Mouse (Mus musculus) megakaryocyte, adult 5-6 weeks (primary cell): ENCODE measurements around the gene Bcas1. TPM values are rescaled to one million over a fixed set of nuclear protein-coding genes. Genes with fewer than 3 reads are reported as not detected.

ENCODE experiments used
- ATAC-seq: 2 replicates; pipeline ENCODE4 v1.8.0; 2016; ENCODE audit warnings: mild to moderate bottlenecking, inconsistent platforms; ENCODE audit not compliant: poor library complexity, severe bottlenecking
- total RNA-seq, 2 experiments: library from RNA; stranded (forward) in 1 of 2; stranded (reverse) in 1 of 2; fragments of 153-499, 151-499 nt in 1 of 2; fragments of 221-1000, 200-1000 nt in 1 of 2; gene quantifications; 2 replicates each; pipeline versions ENCODE4 v1.2.3 to v1.2.4; 2015 to 2017

Bcas1 gene
- total RNA-seq, 2 experiments from 2014 or later = not detected

DNA sequence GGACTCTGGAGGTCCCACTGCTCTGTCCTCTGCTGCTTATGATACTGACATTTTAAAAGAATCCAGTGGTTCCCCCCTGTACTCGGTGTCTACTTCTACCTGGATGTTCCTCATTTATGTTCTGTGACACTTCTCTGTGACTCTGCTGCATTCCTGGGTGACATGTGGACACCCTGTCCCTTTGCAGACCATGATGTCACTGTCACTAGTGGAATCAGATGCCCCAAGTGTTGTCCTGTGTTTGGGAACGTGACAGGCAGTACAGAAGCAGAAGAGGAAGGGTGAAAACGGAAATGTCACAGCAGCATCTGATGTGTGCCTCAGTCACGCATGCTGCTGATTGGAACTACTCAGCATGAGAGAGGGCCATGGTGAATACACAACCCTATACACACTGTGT is 110.9 kb downstream of the Bcas1 start:
- ATAC-seq = 0 out of 2 replicates have a peak, but pooled peaks have one; percentile 9

DNA sequence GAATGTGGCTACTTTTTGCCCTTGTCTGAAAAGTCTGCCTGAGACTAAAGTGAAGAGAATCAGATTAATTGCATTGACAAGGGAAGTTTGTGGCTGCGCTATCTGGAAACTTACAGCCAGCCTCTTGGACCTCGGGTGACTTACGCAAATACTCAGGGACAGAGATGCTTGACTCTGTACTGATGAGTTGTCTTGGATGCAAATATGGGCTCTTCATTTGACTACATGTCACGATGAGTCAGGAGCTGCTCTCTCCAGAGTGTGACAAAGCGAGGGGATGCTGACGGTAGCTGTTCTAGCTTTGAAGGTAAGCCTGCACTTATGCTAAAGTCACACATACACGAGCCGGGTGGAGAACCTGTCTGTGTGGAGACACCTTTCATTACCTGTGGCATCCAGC is 111.3 kb downstream of the Bcas1 start:
- ATAC-seq = no peak

DNA sequence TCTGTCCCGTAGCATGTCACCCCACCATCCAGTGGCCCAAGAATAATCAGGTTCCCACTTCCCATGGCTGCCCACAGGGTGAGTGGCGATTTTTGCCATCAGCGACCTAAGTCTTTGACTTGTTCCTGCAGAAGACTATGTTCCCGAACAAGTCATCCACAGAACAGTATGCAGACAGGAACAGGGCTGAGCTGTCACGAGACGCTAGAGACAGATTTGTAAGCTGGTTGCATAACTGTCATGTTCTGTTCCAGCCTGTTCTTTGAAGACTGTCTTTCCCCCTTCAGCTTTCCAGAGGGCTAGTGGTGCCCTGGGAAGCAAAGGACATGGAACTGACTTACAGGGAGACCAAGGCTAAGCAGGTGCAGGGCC is 116.7 kb downstream of the Bcas1 start:
- peak; percentile 25; the same call in 1 of the 2 replicates for ATAC-seq

DNA sequence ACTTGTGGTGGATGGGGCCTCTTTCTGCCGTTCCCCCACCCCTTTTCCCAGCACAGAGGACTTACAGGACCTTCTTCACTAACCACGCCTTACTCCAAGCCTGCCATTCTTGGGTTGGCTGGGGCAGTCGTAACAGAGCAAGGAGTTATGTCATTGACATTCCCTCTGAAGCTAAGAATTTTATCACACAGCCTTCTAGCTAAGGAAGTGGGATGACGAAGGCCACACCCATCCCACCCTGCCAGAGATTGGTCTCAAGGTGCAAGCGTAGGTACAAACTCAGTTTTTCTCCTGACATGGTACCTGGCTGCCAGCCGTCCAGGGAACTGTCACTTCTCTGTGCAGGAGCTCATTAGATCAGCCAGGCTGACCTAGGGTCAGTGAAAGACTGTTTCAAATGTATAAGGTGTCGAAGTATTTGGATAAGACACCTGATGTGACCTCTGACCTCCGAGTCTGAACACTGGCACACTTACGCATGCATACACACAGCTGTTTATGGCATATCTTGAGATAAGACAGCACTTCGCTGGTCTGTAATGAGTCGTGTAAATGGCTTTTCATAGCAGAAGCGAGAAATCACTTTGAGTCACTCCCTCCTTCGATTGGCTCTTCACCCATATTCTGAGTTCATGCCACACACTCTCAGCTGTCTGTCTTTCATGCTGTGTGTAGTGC is 117.2 kb downstream of the Bcas1 start:
- no peak for ATAC-seq

DNA sequence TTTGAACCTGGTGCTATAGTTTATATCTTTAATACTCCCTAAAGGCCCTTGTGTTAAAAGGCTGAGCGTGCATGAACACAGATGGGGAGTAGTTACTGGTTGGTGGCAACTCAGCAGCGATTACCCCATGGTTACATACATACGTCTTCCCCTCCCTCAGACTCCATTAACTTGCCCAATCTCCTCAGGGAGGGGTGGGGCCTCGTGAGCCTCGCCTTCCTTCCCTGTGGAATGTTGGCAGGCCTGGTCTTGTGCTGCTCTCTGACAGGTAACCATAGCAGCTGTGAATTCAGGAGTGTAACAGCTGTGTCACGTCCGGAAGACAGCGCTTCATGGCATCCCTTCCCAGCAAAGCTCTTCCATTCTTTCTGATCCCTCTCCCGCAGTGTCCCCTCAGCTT is 118.7 kb downstream of the Bcas1 start:
- no peak for ATAC-seq

DNA sequence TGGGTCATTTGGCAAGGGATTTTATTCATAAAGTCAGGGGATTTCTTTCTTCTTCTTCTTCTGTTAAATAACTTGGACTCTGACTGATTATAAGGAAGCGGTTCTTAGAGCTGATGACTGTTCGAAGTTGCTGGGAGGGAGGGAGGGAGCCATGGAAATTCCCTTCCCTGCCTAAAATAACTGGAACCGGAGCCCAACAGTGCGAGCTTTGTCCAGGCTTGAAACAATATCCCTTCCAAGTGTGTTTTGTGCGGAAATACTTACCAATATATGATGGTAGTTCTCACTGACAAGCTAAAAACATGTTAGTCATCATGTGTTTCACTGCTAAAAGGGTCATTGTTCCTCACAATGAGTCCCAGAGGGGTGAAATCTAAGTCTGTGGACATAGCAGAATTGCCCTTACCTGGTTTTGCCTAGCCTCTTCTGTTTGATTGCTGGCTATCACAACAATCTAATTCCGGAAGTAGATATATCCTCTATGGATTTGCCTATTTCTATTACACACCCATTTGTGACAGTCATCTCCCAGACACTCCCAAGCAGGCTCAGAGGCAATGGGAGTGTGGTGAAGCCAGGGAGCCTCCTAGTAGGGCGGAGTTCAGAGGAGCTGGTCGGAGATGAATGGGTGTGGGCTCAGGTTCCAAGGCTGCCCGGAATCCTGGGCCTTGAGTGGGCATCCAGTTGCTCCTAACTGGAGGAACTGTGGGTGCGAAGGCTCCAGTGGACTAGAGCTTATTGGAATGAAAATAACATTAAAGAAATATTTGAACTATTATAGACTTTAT is 119.4 kb downstream of the Bcas1 start:
- no peak for ATAC-seq

DNA sequence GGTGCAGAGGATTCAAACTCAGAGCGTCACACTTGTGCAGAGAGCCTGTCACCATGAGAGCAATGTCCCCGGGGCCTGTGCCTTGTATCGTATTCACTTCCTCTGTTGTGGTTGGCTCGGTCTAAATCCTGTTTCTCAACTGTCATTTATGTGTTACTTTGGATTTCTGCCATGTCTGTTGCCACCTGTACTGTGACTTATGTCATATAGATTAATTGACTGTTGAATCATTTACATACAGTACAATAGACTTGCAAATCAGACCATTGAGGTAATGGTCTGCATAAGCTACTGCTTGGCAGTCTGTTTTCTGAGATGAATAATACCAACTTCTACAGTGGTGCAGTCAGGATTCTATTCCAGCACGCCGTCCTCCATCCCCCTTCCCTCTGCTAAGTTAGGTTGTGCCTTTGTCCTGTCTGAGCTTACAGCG is 120.0 kb downstream of the Bcas1 start:
- ATAC-seq = peak; percentile 89

DNA sequence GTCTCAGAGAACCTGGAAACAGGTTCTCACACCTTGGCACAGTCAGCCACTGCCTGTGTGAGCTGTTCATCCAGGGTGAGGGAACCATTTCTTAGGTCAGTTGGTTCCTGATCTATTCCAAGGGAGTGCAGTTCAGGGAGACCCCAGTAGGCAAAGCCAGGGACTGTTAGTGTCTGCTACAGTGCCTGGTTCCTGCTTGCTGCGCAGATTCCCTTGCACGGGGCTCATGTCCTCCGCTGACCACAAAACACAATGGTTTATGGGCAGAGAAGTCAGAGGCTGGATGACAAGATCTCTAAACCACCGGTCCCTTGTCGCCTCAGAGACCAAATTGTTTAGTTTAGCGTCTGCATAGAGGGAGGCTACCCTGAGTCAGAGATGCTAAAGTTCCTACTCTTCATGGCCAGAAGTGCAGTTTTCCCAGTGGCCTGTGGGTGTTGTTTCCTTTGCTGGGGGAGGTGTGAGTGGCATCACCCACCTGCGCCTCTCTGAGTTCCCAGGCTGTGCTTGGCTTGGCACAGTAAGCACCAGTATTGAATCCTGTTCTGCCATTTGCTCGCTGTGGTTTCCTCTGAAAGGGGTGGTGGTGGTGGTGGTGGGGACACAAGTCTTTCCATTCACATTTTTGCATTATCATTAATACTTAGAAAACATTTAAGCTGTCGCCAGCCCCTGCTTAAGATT is 120.9 kb downstream of the Bcas1 start:
- peak; percentile 30 for ATAC-seq

DNA sequence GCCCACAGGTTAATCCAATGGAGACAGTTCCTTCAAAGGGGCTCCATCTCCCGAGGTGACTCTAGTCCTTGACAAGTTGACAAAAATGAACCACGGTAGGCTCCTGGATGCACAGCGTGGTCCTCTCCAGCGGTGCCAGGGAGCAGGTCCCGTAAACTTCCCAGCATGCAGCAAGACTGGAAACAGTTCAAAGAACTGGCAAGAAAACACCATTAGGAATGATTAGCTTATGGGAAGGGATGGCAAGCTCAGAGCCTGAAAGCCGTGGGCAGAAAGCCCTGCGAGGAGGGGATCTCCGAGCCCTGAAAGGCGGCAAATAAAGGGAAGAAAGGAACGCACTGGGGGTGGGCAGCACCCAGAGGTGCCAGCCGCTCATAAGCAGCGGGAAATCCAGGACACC is 122.9 kb downstream of the Bcas1 start:
- ATAC-seq = no peak

DNA sequence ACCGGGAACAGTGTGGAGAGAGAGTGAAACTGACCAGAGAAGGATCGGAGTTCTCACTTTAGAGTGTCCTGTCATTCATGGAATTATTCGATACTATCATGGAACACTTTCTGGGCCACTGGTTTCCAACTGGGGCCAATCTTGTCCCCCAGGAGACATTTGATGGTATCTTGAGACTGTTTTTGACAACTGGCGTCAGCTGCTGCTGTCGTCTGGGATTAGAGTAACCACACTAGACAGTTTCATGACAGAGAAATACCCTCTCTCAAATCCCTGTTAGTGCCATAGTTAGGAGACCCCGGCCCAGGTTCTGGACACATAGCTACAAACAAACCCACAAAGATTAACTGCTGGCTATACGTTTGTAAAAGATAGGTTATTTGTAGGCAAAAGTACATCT is 124.0 kb downstream of the Bcas1 start:
- ATAC-seq = no peak

DNA sequence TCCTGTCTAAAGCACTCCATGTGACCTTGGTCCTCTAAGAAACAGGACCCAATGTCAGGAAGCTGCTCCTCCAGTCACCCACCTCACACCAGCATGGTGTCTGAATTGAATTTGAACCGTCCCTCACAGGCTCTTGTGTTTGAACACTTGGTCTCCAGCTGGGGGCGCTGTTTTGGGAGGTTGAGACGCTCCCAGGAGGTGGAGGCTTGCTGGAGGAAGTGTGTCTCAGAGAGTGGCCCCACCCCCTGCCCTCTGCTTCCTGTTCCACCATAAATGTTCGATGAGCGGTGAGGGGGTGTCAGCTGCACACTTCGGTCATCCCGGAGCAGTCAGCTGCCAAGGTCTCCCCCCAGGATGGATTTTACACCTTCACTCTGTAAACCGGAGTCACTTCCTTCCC is 124.8 kb downstream of the Bcas1 start:
- no peak for ATAC-seq

Other genes with a start within 250 kb of the Bcas1 start
- gene Pfdn4, start 68.6 kb upstream of the Bcas1 start, total RNA-seq (2015) = 44.2 and 51.0 TPM in 2 replicates
- gene Pfdn4, start 68.6 kb upstream of the Bcas1 start, total RNA-seq (2017) = 67.5 and 93.4 TPM in 2 replicates
- not detected in 2 replicates for gene Cyp24a1, start 69.3 kb upstream of the Bcas1 start, total RNA-seq (2015)
- not detected in 2 replicates for gene Cyp24a1, start 69.3 kb upstream of the Bcas1 start, total RNA-seq (2017)
- not detected in 2 replicates for gene 4930470P17Rik, start 174.2 kb upstream of the Bcas1 start, total RNA-seq (2015)
- gene 4930470P17Rik, start 174.2 kb upstream of the Bcas1 start, total RNA-seq (2017) = not detected in 2 replicates